Mouse (Mus musculus) cerebellum, adult 2 months (tissue): ENCODE measurements around the gene Ireb2. TPM values are rescaled to one million over a fixed set of nuclear protein-coding genes. Genes with fewer than 3 reads are reported as not detected.
"Not testable (repeated sequence)": the region's sequence is repeated elsewhere in the genome, so short reads cannot be mapped to it uniquely, and the experiment has no call there.

Experiments
- DNase-seq, 2 experiments: peaks; one replicate each; pipeline ENCODE4 v3.0.0; 2021
- H3K27ac ChIP-seq: fragments of 200-500 bp; 2 replicates; pipeline ENCODE4 v1.5.1; 2012; ENCODE audit warnings: low read length, control low read depth, inconsistent platforms; ENCODE audit not compliant: insufficient read depth
- H3K27me3 ChIP-seq: fragments of 200-500 bp; 2 replicates; pipeline ENCODE4 v1.6.1; 2012; ENCODE audit warnings: inconsistent platforms, mild to moderate bottlenecking, low read length, moderate library complexity; ENCODE audit not compliant: control insufficient read depth, insufficient read depth
- H3K4me1 ChIP-seq: fragments of 200-500 bp; 2 replicates; pipeline ENCODE4 v1.6.1; 2011; ENCODE audit warnings: low read length; ENCODE audit not compliant: control insufficient read depth, insufficient read depth
- H3K4me3 ChIP-seq: fragments of 200-500 bp; replicated peaks from 2 replicates; pipeline ENCODE3; 2011; ENCODE audit warnings: mild to moderate bottlenecking, low read depth, low read length, control low read depth; ENCODE audit not compliant: insufficient read depth
- CTCF ChIP-seq: fragments of 200-500 bp; IDR thresholded peaks from 2 replicates; pipeline ENCODE4 v1.5.1; 2011; ENCODE audit warnings: low read depth, mild to moderate bottlenecking, control low read depth, low read length, moderate library complexity, borderline replicate concordance; ENCODE audit not compliant: insufficient read depth
- POLR2A ChIP-seq: fragments of 200-500 bp; IDR thresholded peaks from 2 replicates; pipeline ENCODE4 v1.6.1; 2011; ENCODE audit warnings: low read length, control low read depth, borderline replicate concordance; ENCODE audit not compliant: insufficient read depth
- WGBS: fragments of 180-500 bp; shearing (Covaris S2); methylation state at CpG from one replicate; pipeline ENCODE4 v1.1.7; 2018; 5-methylcytosine and 5-hydroxymethylcytosine counted together
- polyA plus RNA-seq: library from polyadenylated mRNA; depleted of rRNA; stranded (reverse); fragments of >200 nt; gene quantifications from 2 replicates; pipeline ENCODE4 v1.2.3, GENCODE M21; 2012

Gene Ireb2
- polyA plus RNA-seq, 1 experiment: 28.0 TPM

- 56% methylated on average over 7 of the region's 7 CpGs for WGBS
These were observed 25.8 kb upstream of the Ireb2 start for GRCm38 (mm10) chr9:54837835-54838234.

GRCm38 (mm10) chr9:54840145-54840544 is 23.4 kb upstream of the Ireb2 start:
- TF ChIP-seq POLR2A (no peak), CTCF (no peak)
- Histone ChIP-seq H3K4me3 (no peak overlapping the region), H3K27ac (no peak overlapping the region), H3K27me3 (no peaks in the 10 kb centered on the region), H3K4me1 (no peaks in the 10 kb centered on the region)
- DNase-seq: no peak
- WGBS: 84% methylated on average over 1 of the region's 1 CpGs

More at GRCm38 (mm10) chr9:54837835-54838234, 25.8 kb upstream of the Ireb2 start:
- no peaks in the 10 kb centered on the region for H3K4me1 ChIP-seq
- no peak for TF ChIP-seq CTCF
- no peak for TF ChIP-seq POLR2A
- H3K27ac ChIP-seq: no peak overlapping the region
- no peak overlapping the region for H3K4me3 ChIP-seq
- DNase-seq: no peak
- no peaks in the 10 kb centered on the region for H3K27me3 ChIP-seq

GRCm38 (mm10) chr9:54842311-54842710 is 21.3 kb upstream of the Ireb2 start:
- Histone ChIP-seq H3K27ac (no peak overlapping the region), H3K4me1 (no peaks in the 10 kb centered on the region), H3K4me3 (no peak overlapping the region), H3K27me3 (no peaks in the 10 kb centered on the region)
- TF ChIP-seq CTCF (no peak), POLR2A (no peak)
- DNase-seq: no peak
- WGBS: 90% methylated on average over 5 of the region's 5 CpGs

- DNase-seq: no peak
- WGBS: 71% methylated on average over 6 of the region's 6 CpGs
- no peaks in the 10 kb centered on the region for H3K4me1 ChIP-seq
These were observed 19.7 kb upstream of the Ireb2 start for GRCm38 (mm10) chr9:54843887-54844286.

GRCm38 (mm10) chr9:54844556-54845176 is 18.9 kb upstream of the Ireb2 start:
- WGBS: 75% methylated on average over 3 of the region's 3 CpGs
- TF ChIP-seq CTCF: no peak
- TF ChIP-seq POLR2A: no peak

More at GRCm38 (mm10) chr9:54843887-54844286, 19.7 kb upstream of the Ireb2 start:
- Histone ChIP-seq H3K4me3 (no peak overlapping the region), H3K27ac (no peak overlapping the region), H3K27me3 (no peaks in the 10 kb centered on the region)
- TF ChIP-seq POLR2A (no peak), CTCF (no peak)

GRCm38 (mm10) chr9:54848203-54848602 is 15.4 kb upstream of the Ireb2 start:
- H3K27ac ChIP-seq: no peak overlapping the region
- no peak for DNase-seq
- TF ChIP-seq CTCF (no peak), POLR2A (no peak)
- H3K4me3 ChIP-seq: no peak overlapping the region
- H3K27me3 ChIP-seq: no peaks in the 10 kb centered on the region
- no peaks in the 10 kb centered on the region for H3K4me1 ChIP-seq

More at GRCm38 (mm10) chr9:54844556-54845176, 18.9 kb upstream of the Ireb2 start:
- Histone ChIP-seq H3K27me3 (no peaks in the 10 kb centered on the region), H3K27ac (no peak overlapping the region), H3K4me3 (no peak overlapping the region), H3K4me1 (no peaks in the 10 kb centered on the region)
- no peak for DNase-seq

- H3K4me1 ChIP-seq, H3K4me3 ChIP-seq, H3K27ac ChIP-seq, DNase-seq, H3K27me3 ChIP-seq: not testable (repeated sequence)
- WGBS: 65% methylated on average over 6 of the region's 6 CpGs
These were observed 10.6 kb upstream of the Ireb2 start for GRCm38 (mm10) chr9:54853036-54853435.

- Histone ChIP-seq H3K4me1 (no peaks in the 10 kb centered on the region), H3K27ac (no peak overlapping the region), H3K27me3 (no peaks in the 10 kb centered on the region), H3K4me3 (no peak overlapping the region)
- no peak for TF ChIP-seq CTCF
- no peak for TF ChIP-seq POLR2A
- 77% methylated on average over 4 of the region's 4 CpGs for WGBS
- no peak for DNase-seq
These were observed 10.0 kb upstream of the Ireb2 start for GRCm38 (mm10) chr9:54853619-54854018.

- no peak overlapping the region for H3K4me3 ChIP-seq
- H3K4me1 ChIP-seq: no peaks in the 10 kb centered on the region
- DNase-seq: no peak
- no peak for TF ChIP-seq POLR2A
- no peak for TF ChIP-seq CTCF
- no peaks in the 10 kb centered on the region for H3K27me3 ChIP-seq
- H3K27ac ChIP-seq: no peak overlapping the region
- WGBS: 24% methylated on average over 6 of the region's 6 CpGs
These were observed 8.0 kb upstream of the Ireb2 start for GRCm38 (mm10) chr9:54855638-54856037.
